Mouse (Mus musculus): ENCODE results near the gene Dscaml1. TPM values are rescaled to one million over a fixed set of nuclear protein-coding genes. Genes with fewer than 3 reads are reported as not detected.

The Dscaml1 gene
- polyA plus RNA-seq, 1 experiment from 2014 or later = 24.3 TPM

GRCm38 (mm10) chr9:45415912-45416311 is 10.5 kb upstream of the Dscaml1 start:
- no peak for ATAC-seq (ENCODE audit: low read depth)
- H3K9ac ChIP-seq (replicated peaks; ENCODE audit: low read depth, low read length) = no peak overlapping the region
- no peak overlapping the region for H3K4me2 ChIP-seq (ENCODE audit: low read depth, low read length)
- no peak overlapping the region for H3K27ac ChIP-seq (ENCODE audit: low read depth, low read length)
- 37% methylated on average over 4 of the region's 4 CpGs for WGBS
- H3K27me3 ChIP-seq (ENCODE audit: control insufficient read depth, insufficient read depth, low read length) = no peaks in the 10 kb centered on the region
- no peaks in the 10 kb centered on the region for H3K9me3 ChIP-seq (ENCODE audit: control insufficient read depth, low read length)
- H3K36me3 ChIP-seq (ENCODE audit: control insufficient read depth, insufficient read depth, low read length) = no peaks in the 10 kb centered on the region
- no peak overlapping the region for H3K4me3 ChIP-seq (ENCODE audit: low read depth, low read length)
- 0 out of 2 replicates have a peak, but pooled peaks cover 3% of the 10 kb centered on the region for H3K4me1 ChIP-seq (ENCODE audit: control insufficient read depth, insufficient read depth, low read length)

- H3K27ac ChIP-seq (ENCODE audit: low read depth, low read length) = no peak overlapping the region
- ATAC-seq (ENCODE audit: low read depth) = no peak
- no peak overlapping the region for H3K9ac ChIP-seq (replicated peaks; ENCODE audit: low read depth, low read length)
- H3K4me3 ChIP-seq (ENCODE audit: low read depth, low read length) = no peak overlapping the region
- no peak overlapping the region for H3K4me2 ChIP-seq (ENCODE audit: low read depth, low read length)
- no peaks in the 10 kb centered on the region for H3K27me3 ChIP-seq (ENCODE audit: control insufficient read depth, insufficient read depth, low read length)
- H3K4me1 ChIP-seq (ENCODE audit: control insufficient read depth, insufficient read depth, low read length) = 0 out of 2 replicates have a peak, but pooled peaks cover under 1% of the 10 kb centered on the region
- 29% methylated on average over 8 of the region's 8 CpGs for WGBS
- no peaks in the 10 kb centered on the region for H3K9me3 ChIP-seq (ENCODE audit: control insufficient read depth, low read length)
- H3K36me3 ChIP-seq (ENCODE audit: control insufficient read depth, insufficient read depth, low read length) = no peaks in the 10 kb centered on the region
Measured at GRCm38 (mm10) chr9:45417245-45417644, 9.2 kb upstream of the Dscaml1 start.

GRCm38 (mm10) chr9:45418252-45418651 is 8.2 kb upstream of the Dscaml1 start:
- no peak overlapping the region for H3K4me2 ChIP-seq (ENCODE audit: low read depth, low read length)
- H3K36me3 ChIP-seq (ENCODE audit: control insufficient read depth, insufficient read depth, low read length) = no peaks in the 10 kb centered on the region
- H3K9ac ChIP-seq (replicated peaks; ENCODE audit: low read depth, low read length) = no peak overlapping the region
- H3K27ac ChIP-seq (ENCODE audit: low read depth, low read length) = no peak overlapping the region
- H3K27me3 ChIP-seq (ENCODE audit: control insufficient read depth, insufficient read depth, low read length) = no peaks in the 10 kb centered on the region
- no peak for ATAC-seq (ENCODE audit: low read depth)
- no peak overlapping the region for H3K4me3 ChIP-seq (ENCODE audit: low read depth, low read length)
- H3K9me3 ChIP-seq (ENCODE audit: control insufficient read depth, low read length) = no peaks in the 10 kb centered on the region
- H3K4me1 ChIP-seq (ENCODE audit: control insufficient read depth, insufficient read depth, low read length) = no peaks in the 10 kb centered on the region
- WGBS = 74% methylated on average over 8 of the region's 8 CpGs

GRCm38 (mm10) chr9:45421209-45421608 is 5.2 kb upstream of the Dscaml1 start:
- no peaks in the 10 kb centered on the region for H3K36me3 ChIP-seq (ENCODE audit: control insufficient read depth, insufficient read depth, low read length)
- H3K27ac ChIP-seq (ENCODE audit: low read depth, low read length) = no peak overlapping the region
- H3K4me1 ChIP-seq (ENCODE audit: control insufficient read depth, insufficient read depth, low read length) = no peaks in the 10 kb centered on the region
- 63% methylated on average over 8 of the region's 8 CpGs for WGBS
- no peak overlapping the region for H3K4me2 ChIP-seq (ENCODE audit: low read depth, low read length)
- no peak for ATAC-seq (ENCODE audit: low read depth)
- H3K9me3 ChIP-seq (ENCODE audit: control insufficient read depth, low read length) = no peaks in the 10 kb centered on the region
- H3K27me3 ChIP-seq (ENCODE audit: control insufficient read depth, insufficient read depth, low read length) = no peaks in the 10 kb centered on the region
- no peak overlapping the region for H3K4me3 ChIP-seq (ENCODE audit: low read depth, low read length)
- no peak overlapping the region for H3K9ac ChIP-seq (replicated peaks; ENCODE audit: low read depth, low read length)

GRCm38 (mm10) chr9:45422761-45423298 is 3.6 kb upstream of the Dscaml1 start:
- H3K4me2 ChIP-seq (ENCODE audit: low read depth, low read length) = no peak overlapping the region
- no peaks in the 10 kb centered on the region for H3K4me1 ChIP-seq (ENCODE audit: control insufficient read depth, insufficient read depth, low read length)
- ATAC-seq (ENCODE audit: low read depth) = no peak
- H3K4me3 ChIP-seq (ENCODE audit: low read depth, low read length) = no peak overlapping the region
- H3K9me3 ChIP-seq (ENCODE audit: control insufficient read depth, low read length) = no peaks in the 10 kb centered on the region
- H3K36me3 ChIP-seq (ENCODE audit: control insufficient read depth, insufficient read depth, low read length) = no peaks in the 10 kb centered on the region
- H3K27ac ChIP-seq (ENCODE audit: low read depth, low read length) = no peak overlapping the region
- no peaks in the 10 kb centered on the region for H3K27me3 ChIP-seq (ENCODE audit: control insufficient read depth, insufficient read depth, low read length)
- no peak overlapping the region for H3K9ac ChIP-seq (replicated peaks; ENCODE audit: low read depth, low read length)
- 84% methylated on average over 7 of the region's 7 CpGs for WGBS

- Histone ChIP-seq H3K4me3 (ENCODE audit: low read depth, low read length) (peak overlapping the region; percentile 65; the same call in 1 of the 2 replicates), H3K36me3 (ENCODE audit: control insufficient read depth, insufficient read depth, low read length) (no peaks in the 10 kb centered on the region), H3K9ac (replicated peaks; ENCODE audit: low read depth, low read length) (no peak overlapping the region), H3K4me2 (ENCODE audit: low read depth, low read length) (peak overlapping the region; percentile 61; the same call in 1 of the 2 replicates), H3K4me1 (ENCODE audit: control insufficient read depth, insufficient read depth, low read length) (peaks cover 16% of the 10 kb centered on the region), H3K27me3 (ENCODE audit: control insufficient read depth, insufficient read depth, low read length) (peaks cover 15% of the 10 kb centered on the region), H3K27ac (ENCODE audit: low read depth, low read length) (no peak overlapping the region), H3K9me3 (ENCODE audit: control insufficient read depth, low read length) (no peaks in the 10 kb centered on the region)
- WGBS = 27% methylated on average over 5 of the region's 5 CpGs
- ATAC-seq (ENCODE audit: low read depth) = no peak
Measured at GRCm38 (mm10) chr9:45429392-45429791, 3.0 kb downstream of the Dscaml1 start.

GRCm38 (mm10) chr9:45429951-45430697 is 3.7 kb downstream of the Dscaml1 start:
- peak overlapping the region; percentile 87 for H3K27ac ChIP-seq (ENCODE audit: low read depth, low read length)
- ATAC-seq (ENCODE audit: low read depth) = peak; percentile 60
- peak overlapping the region; percentile 73 for H3K9ac ChIP-seq (replicated peaks; ENCODE audit: low read depth, low read length)
- H3K4me1 ChIP-seq (ENCODE audit: control insufficient read depth, insufficient read depth, low read length) = peaks cover 23% of the 10 kb centered on the region
- 4% methylated on average over 37 of the region's 54 CpGs for WGBS
- peak overlapping the region; percentile 65 for H3K4me3 ChIP-seq (ENCODE audit: low read depth, low read length)
- peaks cover 15% of the 10 kb centered on the region for H3K27me3 ChIP-seq (ENCODE audit: control insufficient read depth, insufficient read depth, low read length)
- H3K4me2 ChIP-seq (ENCODE audit: low read depth, low read length) = peak overlapping the region; percentile 61
- H3K9me3 ChIP-seq (ENCODE audit: control insufficient read depth, low read length) = no peaks in the 10 kb centered on the region
- no peaks in the 10 kb centered on the region for H3K36me3 ChIP-seq (ENCODE audit: control insufficient read depth, insufficient read depth, low read length)

- Histone ChIP-seq H3K4me3 (ENCODE audit: low read depth, low read length) (peak overlapping the region; percentile 65), H3K27ac (ENCODE audit: low read depth, low read length) (peak overlapping the region; percentile 87), H3K9me3 (ENCODE audit: control insufficient read depth, low read length) (no peaks in the 10 kb centered on the region), H3K4me1 (ENCODE audit: control insufficient read depth, insufficient read depth, low read length) (peaks cover 28% of the 10 kb centered on the region), H3K36me3 (ENCODE audit: control insufficient read depth, insufficient read depth, low read length) (no peaks in the 10 kb centered on the region), H3K27me3 (ENCODE audit: control insufficient read depth, insufficient read depth, low read length) (peaks cover 15% of the 10 kb centered on the region), H3K9ac (replicated peaks; ENCODE audit: low read depth, low read length) (peak overlapping the region; percentile 73), H3K4me2 (ENCODE audit: low read depth, low read length) (peak overlapping the region; percentile 61)
- ATAC-seq (ENCODE audit: low read depth) = 0 out of 2 replicates have a peak, but pooled peaks have one; percentile 10
- WGBS = 3% methylated on average over 16 of the region's 17 CpGs
Measured at GRCm38 (mm10) chr9:45430698-45430959, 4.2 kb downstream of the Dscaml1 start.

GRCm38 (mm10) chr9:45431150-45431549 is 4.7 kb downstream of the Dscaml1 start:
- 3% methylated on average over 26 of the region's 26 CpGs for WGBS
- no peaks in the 10 kb centered on the region for H3K36me3 ChIP-seq (ENCODE audit: control insufficient read depth, insufficient read depth, low read length)
- H3K27ac ChIP-seq (ENCODE audit: low read depth, low read length) = peak overlapping the region; percentile 87
- peak overlapping the region; percentile 65 for H3K4me3 ChIP-seq (ENCODE audit: low read depth, low read length)
- no peak for ATAC-seq (ENCODE audit: low read depth)
- H3K4me1 ChIP-seq (ENCODE audit: control insufficient read depth, insufficient read depth, low read length) = peaks cover 33% of the 10 kb centered on the region
- peak overlapping the region; percentile 61 for H3K4me2 ChIP-seq (ENCODE audit: low read depth, low read length)
- peaks cover 15% of the 10 kb centered on the region for H3K27me3 ChIP-seq (ENCODE audit: control insufficient read depth, insufficient read depth, low read length)
- no peaks in the 10 kb centered on the region for H3K9me3 ChIP-seq (ENCODE audit: control insufficient read depth, low read length)
- peak overlapping the region; percentile 73 for H3K9ac ChIP-seq (replicated peaks; ENCODE audit: low read depth, low read length)
